Mouse (Mus musculus) cerebellum, adult 2 months (tissue): ENCODE results near the gene Jun. TPM values are rescaled to one million over a fixed set of nuclear protein-coding genes. Genes with fewer than 3 reads are reported as not detected.

Experiments used
- DNase-seq, 2 experiments: peaks; one replicate each; pipeline ENCODE4 v3.0.0; 2021
- H3K27ac ChIP-seq: fragments of 200-500 bp; 2 replicates; pipeline ENCODE4 v1.5.1; 2012; ENCODE audit warnings: low read length, control low read depth, inconsistent platforms; ENCODE audit not compliant: insufficient read depth
- H3K27me3 ChIP-seq: fragments of 200-500 bp; 2 replicates; pipeline ENCODE4 v1.6.1; 2012; ENCODE audit warnings: inconsistent platforms, mild to moderate bottlenecking, low read length, moderate library complexity; ENCODE audit not compliant: control insufficient read depth, insufficient read depth
- H3K4me1 ChIP-seq: fragments of 200-500 bp; 2 replicates; pipeline ENCODE4 v1.6.1; 2011; ENCODE audit warnings: low read length; ENCODE audit not compliant: control insufficient read depth, insufficient read depth
- H3K4me3 ChIP-seq: fragments of 200-500 bp; replicated peaks from 2 replicates; pipeline ENCODE3; 2011; ENCODE audit warnings: mild to moderate bottlenecking, low read depth, low read length, control low read depth; ENCODE audit not compliant: insufficient read depth
- CTCF ChIP-seq: fragments of 200-500 bp; IDR thresholded peaks from 2 replicates; pipeline ENCODE4 v1.5.1; 2011; ENCODE audit warnings: low read depth, mild to moderate bottlenecking, control low read depth, low read length, moderate library complexity, borderline replicate concordance; ENCODE audit not compliant: insufficient read depth
- POLR2A ChIP-seq: fragments of 200-500 bp; IDR thresholded peaks from 2 replicates; pipeline ENCODE4 v1.6.1; 2011; ENCODE audit warnings: low read length, control low read depth, borderline replicate concordance; ENCODE audit not compliant: insufficient read depth
- WGBS: fragments of 180-500 bp; shearing (Covaris S2); methylation state at CpG from one replicate; pipeline ENCODE4 v1.1.7; 2018; 5-methylcytosine and 5-hydroxymethylcytosine counted together
- polyA plus RNA-seq: library from polyadenylated mRNA; depleted of rRNA; stranded (reverse); fragments of >200 nt; gene quantifications from 2 replicates; pipeline ENCODE4 v1.2.3, GENCODE M21; 2012

Gene Jun
- polyA plus RNA-seq, 1 experiment: 50.8 TPM

GRCm38 (mm10) chr4:95054336-95054735 lies 2.3 kb upstream of the Jun start:
- WGBS: 73% methylated on average over 4 of the region's 4 CpGs
- TF ChIP-seq POLR2A: no peak
- no peak for TF ChIP-seq CTCF
- DNase-seq: no peak
- Histone ChIP-seq H3K4me3 (no peak overlapping the region), H3K4me1 (no peaks in the 10 kb centered on the region; the same call in 1 of the 2 replicates), H3K27ac (no peak overlapping the region), H3K27me3 (no peaks in the 10 kb centered on the region)

GRCm38 (mm10) chr4:95053791-95054117 lies 1.7 kb upstream of the Jun start:
- TF ChIP-seq CTCF (no peak), POLR2A (no peak)
- H3K27ac ChIP-seq: peak overlapping the region; percentile 89; the same call in 1 of the 2 replicates

GRCm38 (mm10) chr4:95053041-95053790 lies 1.2 kb upstream of the Jun start:
- under 1% methylated on average over 29 of the region's 29 CpGs for WGBS
- peak; percentile 8; the same call in 1 of the 2 replicates for TF ChIP-seq POLR2A
- peak; percentile 79 for TF ChIP-seq CTCF
- peak overlapping the region; percentile 89 for H3K27ac ChIP-seq
- DNase-seq: peak; percentile 93 to 94
- H3K27me3 ChIP-seq: no peaks in the 10 kb centered on the region
- H3K4me3 ChIP-seq: peak overlapping the region; percentile 70
- H3K4me1 ChIP-seq: no peaks in the 10 kb centered on the region; the same call in 1 of the 2 replicates

More at GRCm38 (mm10) chr4:95053791-95054117, 1.7 kb upstream of the Jun start:
- H3K4me1 ChIP-seq: no peaks in the 10 kb centered on the region; the same call in 1 of the 2 replicates
- H3K4me3 ChIP-seq: peak overlapping the region; percentile 70
- H3K27me3 ChIP-seq: no peaks in the 10 kb centered on the region
- DNase-seq: peak; percentile 66 to 75
- WGBS: 2% methylated on average over 6 of the region's 6 CpGs

- DNase-seq: peak in 1 of 2 experiments; percentile 65
- Histone ChIP-seq H3K4me3 (peak overlapping the region; percentile 99), H3K27ac (peak overlapping the region; percentile 81), H3K4me1 (no peaks in the 10 kb centered on the region; the same call in 1 of the 2 replicates), H3K27me3 (no peaks in the 10 kb centered on the region)
- no peak for TF ChIP-seq CTCF
- TF ChIP-seq POLR2A: no peak
- WGBS: under 1% methylated on average over 54 of the region's 54 CpGs
These were observed 631 bp downstream of the Jun start for GRCm38 (mm10) chr4:95051311-95051871.

GRCm38 (mm10) chr4:95050518-95051278 lies 1.3 kb downstream of the Jun start:
- no peak for TF ChIP-seq CTCF
- TF ChIP-seq POLR2A: 0 out of 2 replicates have a peak, but pooled peaks have one; percentile 25
- H3K4me3 ChIP-seq: peak overlapping the region; percentile 99
- H3K27ac ChIP-seq: peak overlapping the region; percentile 81
- peak; percentile 78 to 80 for DNase-seq
- WGBS: under 1% methylated on average over 70 of the region's 70 CpGs
- H3K27me3 ChIP-seq: no peaks in the 10 kb centered on the region
- no peaks in the 10 kb centered on the region; the same call in 1 of the 2 replicates for H3K4me1 ChIP-seq

GRCm38 (mm10) chr4:95049884-95050517 lies 2.0 kb downstream of the Jun start:
- H3K27me3 ChIP-seq: no peaks in the 10 kb centered on the region
- WGBS: under 1% methylated on average over 34 of the region's 34 CpGs
- peak overlapping the region; percentile 81 for H3K27ac ChIP-seq
- DNase-seq: peak; percentile 87 to 88
- H3K4me1 ChIP-seq: no peaks in the 10 kb centered on the region; the same call in 1 of the 2 replicates
- TF ChIP-seq POLR2A (no peak), CTCF (peak; percentile 37; the same call in 1 of the 2 replicates)
- H3K4me3 ChIP-seq: peak overlapping the region; percentile 99

- TF ChIP-seq POLR2A (no peak), CTCF (no peak)
- WGBS: 25% methylated on average over 2 of the region's 2 CpGs
These were observed 2.9 kb downstream of the Jun start for GRCm38 (mm10) chr4:95049153-95049552.

More at GRCm38 (mm10) chr4:95049153-95049552, 2.9 kb downstream of the Jun start:
- Histone ChIP-seq H3K4me1 (no peaks in the 10 kb centered on the region; the same call in 1 of the 2 replicates), H3K27me3 (no peaks in the 10 kb centered on the region), H3K4me3 (peak overlapping the region; percentile 51), H3K27ac (no peak overlapping the region)
- DNase-seq: no peak
